Mouse (Mus musculus) v-Abl transformed pro-B cells (cell line): ENCODE results near the gene Id3.

Experiments
- in situ Hi-C, 2 experiments: fragments of 400-800 bp; cut with MboI; formaldehyde crosslinking; loops; one replicate each; pipeline ENCODE4 v1.15.1; 2025; ENCODE audit not compliant: unreplicated experiment in 2 of 2

Gene Id3

DNA sequence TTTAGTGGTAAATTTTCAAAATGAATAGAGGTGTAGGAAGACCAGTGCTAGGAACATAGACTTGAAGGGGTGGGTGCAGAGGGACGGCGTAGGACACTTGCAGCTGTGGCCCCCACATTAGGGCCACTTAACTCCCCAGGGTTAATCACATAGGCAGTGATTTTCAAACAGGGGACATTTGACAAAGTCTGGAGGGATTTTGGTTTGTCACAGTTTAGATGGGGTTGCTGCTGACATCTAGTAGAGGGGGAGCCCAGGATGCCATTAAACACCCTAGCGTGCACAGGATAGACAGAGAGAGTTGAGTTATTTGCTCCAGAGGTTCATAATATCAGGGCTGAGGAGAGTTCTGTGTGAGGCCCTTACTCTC lies 19.5 kb upstream of the Id3 start:
- in situ Hi-C loops = no loop called here

DNA sequence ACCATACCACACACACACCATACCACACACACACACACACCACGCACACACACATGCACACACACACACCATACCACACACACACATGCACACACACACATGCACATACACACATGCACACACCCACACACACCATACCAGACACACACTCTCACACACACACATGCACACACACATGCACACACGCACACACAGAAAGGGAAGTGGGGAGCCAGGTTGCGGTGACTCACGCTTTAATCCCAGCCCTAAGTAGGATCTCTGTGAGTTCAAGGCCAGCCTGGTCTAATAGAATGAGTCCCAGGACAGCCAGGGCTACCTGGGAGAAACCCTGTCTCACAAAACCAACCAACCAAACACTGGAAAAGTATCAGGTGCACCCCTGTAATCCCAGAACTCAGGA lies 18.7 kb upstream of the Id3 start:
- in situ Hi-C loops = no loop called here

DNA sequence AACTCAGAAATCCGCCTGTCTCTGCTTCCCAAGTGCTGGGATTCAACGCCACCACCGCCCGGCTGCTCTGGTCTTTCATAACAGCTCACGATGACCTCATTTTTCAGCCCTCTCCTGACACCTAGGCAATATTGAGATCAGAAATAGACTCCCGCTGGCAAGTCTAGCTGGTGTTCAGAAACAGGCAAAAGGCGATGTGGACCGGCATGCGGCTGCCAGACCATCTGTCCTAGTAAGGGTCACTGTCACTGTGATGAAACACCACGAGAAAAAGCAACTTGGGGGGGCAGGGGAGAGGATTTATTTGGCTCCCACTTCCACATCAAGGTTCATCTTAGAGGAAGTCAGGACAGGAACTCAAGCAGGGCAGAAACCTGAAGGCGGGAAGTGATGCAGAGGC lies 17.8 kb upstream of the Id3 start:
- in situ Hi-C loops = no loop called here

DNA sequence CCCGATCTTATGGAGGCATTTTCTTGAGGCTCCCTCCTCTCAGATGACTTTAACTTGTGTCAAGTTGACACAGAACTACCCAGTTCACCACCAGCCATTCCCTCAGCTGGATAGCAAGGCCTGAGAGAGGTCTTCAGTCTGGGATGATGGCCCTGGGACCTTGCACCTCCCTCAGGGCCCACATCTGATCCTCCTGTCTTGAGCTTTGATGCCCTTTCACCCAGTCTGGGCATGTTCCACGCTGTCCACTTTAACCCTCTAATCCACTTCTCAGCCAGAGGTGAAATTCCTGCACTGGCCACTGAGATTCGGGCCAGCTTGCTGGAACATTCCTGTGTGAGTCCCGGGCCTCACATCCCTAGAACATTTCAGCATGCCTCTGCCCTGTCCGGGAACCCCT lies 17.3 kb upstream of the Id3 start:
- in situ Hi-C loops = no loop called here

DNA sequence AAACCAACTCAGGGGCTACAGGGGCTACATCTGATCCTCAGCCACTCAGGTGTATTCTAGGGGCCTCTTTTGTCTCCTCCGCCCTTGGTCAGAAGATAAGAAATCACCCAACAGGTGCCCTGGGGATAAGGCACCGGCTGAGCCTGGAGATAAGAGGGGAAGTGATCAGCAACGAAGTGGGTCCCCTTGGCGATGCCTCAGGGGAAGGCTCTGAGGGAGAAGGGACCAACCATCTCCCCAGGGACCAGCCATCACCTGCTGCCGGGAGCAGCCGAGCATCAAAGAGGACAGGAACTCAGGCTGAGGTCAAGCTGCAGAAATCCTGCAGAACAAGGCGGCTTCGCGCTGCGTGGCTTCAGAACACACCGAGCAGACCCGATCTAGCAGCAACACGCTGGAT lies 15.6 kb upstream of the Id3 start:
- in situ Hi-C loops = no loop called here

DNA sequence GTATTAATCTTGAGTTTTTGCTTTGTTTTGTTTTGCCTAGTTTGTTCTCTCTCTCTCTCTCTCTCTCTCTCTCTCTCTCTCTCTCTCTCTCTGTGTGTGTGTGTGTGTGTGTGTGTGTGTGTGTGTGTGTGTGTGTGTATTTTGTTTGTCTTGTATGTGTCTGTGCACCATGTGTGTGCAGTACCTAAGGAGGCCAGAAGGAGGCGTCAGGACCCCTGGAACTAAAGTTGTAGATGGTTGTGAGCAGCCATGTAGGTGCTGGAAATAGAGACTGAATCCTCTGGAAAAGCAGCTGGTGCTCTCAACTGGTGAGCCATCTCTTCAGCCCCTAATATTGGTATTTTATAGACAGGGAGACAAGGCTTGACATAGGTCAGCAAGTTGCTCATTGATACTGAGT lies 13.5 kb upstream of the Id3 start:
- in situ Hi-C loops = no loop called here

DNA sequence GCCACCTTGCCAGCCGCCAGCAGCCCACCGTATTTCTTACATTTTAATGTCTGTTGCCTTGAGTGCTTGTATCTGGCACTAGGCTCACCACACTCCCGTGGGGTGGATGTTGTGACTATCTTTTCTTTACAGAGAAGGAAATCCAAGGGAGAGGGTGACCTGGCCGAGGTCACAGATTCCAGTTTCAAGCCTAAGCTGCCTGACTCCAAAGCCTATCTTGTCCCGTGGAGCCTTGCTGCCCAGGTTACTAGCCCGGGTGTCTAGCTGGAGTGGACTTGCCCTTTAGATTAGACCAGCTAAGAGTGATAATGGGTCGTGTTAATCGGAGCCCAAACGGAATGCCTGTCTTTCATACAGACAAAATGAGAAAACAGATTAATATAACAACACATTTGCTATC lies 9.5 kb upstream of the Id3 start:
- in situ Hi-C loops = no loop called here

DNA sequence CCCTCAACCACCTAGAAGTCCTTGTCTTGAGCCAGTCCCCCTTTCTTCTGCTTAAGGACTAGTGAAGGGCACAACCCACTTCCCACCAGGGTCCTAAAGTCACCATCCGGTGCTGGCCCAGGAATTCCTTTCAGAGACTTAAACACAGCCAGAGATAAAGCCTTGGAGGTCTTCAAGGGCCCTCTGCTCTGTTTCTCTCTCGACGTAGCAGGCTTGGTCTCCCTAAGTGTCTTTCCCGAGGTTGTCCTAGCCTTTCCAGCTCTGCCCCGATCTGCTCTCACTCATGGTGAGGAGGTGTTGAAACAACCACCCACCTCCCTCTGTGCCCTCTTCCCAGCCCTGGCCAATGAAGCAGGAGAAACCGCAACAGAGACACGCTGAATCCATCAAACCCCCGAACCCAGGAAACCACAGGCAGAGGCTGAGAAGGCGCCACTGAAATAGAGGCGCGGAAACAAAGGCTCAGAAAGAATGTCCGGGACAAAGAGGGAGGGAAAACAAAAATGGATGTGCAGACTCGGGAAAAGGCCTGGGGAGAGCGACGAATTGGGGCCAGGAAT lies 8.8 kb upstream of the Id3 start:
- in situ Hi-C loops = no loop called here

DNA sequence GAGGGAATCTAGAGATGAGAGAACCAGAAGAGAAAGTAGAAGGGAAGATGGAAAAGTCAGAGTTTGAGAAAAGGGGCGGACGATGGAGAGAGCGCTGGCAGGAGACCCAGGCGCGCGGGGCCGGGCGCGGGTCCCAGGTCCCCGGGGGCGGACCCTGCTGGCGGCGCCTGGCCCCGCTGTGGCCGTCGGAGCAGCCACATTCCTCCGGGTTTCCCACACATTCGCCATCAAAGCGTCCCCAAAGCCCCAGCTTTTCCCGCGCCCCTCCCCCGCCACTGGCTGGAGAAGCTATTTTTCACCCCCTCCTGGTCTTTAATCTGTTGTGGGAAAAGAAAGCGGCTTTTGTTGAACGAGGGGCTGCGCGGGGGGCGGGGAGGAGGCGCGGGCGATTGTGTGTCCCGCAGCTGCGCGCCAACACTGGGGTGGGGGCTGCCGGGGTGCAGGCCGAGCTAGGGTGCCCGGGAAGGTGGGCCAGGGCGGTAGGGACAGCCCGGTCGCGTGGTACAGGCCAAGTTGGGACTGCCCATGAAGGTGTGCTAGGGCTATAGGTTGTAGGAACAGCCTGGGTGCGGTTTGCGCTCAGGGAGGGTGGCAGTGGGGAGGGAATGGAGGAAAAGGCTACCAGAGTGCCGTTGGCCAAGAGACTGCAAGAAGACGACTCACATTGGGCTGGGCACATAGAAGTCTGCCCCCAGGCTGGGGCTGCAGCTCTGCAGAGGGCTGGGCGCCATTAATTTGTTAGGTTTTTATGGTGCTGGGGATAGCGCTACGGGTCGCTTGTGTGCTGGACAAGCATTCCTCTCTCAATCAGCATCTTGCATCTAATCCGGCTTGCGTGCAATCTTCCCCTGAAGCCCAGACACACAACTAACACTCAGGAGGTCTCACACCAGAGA lies 8.1 kb upstream of the Id3 start:
- in situ Hi-C loops = no loop called here

DNA sequence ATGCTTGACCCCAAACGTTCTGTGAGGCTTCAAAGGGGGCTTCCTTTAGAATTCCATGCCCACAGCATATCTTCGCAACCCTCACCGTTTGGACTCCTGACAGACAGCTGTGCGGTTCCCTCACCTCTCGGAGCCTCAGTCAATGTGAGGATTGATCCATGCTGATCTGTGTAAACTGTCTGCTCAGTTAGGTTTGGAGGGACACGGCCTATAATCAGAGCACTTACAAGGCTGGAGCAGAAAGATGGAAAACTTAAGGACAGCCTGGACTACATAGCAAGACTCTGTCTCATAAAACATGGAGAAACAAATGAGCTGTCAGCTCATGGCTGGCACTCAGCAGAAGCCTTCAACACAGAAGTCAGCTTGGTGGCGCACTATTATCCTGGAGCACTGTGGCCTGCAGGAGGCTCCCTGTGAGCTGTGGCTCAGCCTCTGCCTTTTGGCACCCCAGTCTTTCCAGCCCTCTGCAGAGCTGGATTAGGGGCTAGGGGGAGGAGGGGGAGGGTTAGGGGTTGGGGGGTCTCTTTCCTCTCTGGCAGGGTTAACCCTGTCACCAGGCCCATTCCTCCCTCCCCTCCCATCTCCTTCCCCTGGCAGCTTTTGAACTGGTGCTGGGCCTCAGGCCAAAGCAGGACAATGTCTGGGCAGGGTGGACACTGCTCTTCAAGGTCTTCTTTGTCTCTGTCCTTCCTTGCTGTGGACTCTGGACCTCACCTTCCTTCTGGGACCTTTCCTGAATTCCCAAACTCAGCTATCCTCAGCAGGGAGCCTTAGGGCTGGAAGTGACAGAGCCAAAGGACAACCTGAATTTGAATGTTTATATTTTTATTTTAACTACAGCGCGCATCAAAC lies 7.2 kb upstream of the Id3 start:
- in situ Hi-C loops = no loop called here

DNA sequence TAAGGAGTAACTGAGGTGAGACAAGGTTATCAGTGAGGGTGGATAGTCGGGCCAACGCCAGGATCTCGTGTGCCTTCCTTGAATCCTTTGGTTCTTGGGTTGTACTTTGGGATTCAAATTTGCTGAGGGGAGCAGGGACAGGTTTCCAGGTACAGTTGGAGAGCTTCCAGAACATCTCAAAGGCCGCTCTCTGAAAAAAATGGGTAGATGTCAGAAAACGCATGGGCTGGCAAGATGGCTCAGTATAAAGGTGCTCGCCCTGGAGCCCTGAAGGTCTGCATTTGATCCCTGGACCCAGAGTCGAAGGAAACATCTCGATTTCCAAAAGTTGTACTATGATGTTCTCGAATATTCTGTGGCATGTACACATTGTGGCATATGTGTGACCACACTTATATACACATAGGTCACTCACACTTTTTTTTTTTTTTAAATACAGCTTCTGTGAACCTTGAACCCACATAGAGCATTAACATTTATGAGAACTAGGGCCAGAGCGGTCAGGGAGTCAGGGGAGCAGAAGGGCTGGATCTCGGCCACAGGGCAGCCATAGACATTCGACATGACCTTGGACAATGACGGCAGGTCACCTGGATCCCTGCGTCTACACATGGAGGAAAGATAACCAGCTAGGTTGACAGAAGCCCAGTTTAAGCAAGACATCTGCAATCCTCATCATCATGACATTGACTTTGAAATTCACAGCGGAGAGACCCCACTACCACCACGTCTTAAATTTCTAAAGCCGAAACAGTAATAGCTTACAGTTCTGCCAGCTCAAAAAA lies 3.8 kb upstream of the Id3 start:
- in situ Hi-C loops = no loop called here

DNA sequence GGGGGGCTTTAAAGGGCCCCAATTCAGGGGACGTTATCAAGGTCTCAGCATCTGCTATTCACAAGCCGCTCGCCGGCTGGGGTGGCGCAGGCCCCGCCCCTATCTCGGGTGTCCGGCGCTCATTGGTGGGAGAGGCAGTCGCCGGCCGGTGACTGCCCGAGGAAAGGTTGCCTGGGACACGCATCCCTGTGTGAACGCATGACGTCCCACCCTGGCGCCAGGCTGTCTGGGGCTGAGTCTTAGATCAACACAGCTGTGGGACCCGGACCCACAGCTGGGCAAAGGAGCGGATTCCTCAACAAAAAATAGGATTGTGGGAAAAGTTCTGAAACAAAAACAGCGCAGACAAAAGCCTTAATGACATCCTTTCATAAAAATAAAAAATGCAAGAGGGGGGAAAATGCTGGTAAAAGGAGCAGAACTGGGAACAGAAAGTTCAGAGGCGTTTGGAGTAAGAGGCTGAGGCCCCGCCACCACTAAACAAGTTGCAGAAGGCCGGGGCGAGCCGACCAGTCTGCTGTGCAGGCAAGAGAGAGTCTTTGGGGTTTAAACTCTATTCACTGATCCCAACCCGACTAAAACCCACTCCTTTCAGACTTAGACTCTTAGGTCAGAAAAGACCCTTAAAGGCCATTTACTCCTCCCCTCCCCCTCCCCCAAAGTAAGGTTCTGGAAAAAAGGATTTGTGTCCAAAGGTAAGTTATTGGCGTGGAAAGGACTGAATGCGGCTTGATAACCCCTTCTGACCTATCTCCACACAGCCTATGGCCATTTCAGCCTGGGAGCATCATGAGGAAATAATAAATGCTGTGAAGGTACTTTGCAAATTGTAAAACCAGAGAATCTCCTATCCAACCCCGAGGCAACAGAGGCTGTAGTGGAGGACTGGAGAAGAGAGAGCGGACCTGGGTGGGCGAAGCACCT lies 2.7 kb upstream of the Id3 start:
- in situ Hi-C loops = no loop called here

DNA sequence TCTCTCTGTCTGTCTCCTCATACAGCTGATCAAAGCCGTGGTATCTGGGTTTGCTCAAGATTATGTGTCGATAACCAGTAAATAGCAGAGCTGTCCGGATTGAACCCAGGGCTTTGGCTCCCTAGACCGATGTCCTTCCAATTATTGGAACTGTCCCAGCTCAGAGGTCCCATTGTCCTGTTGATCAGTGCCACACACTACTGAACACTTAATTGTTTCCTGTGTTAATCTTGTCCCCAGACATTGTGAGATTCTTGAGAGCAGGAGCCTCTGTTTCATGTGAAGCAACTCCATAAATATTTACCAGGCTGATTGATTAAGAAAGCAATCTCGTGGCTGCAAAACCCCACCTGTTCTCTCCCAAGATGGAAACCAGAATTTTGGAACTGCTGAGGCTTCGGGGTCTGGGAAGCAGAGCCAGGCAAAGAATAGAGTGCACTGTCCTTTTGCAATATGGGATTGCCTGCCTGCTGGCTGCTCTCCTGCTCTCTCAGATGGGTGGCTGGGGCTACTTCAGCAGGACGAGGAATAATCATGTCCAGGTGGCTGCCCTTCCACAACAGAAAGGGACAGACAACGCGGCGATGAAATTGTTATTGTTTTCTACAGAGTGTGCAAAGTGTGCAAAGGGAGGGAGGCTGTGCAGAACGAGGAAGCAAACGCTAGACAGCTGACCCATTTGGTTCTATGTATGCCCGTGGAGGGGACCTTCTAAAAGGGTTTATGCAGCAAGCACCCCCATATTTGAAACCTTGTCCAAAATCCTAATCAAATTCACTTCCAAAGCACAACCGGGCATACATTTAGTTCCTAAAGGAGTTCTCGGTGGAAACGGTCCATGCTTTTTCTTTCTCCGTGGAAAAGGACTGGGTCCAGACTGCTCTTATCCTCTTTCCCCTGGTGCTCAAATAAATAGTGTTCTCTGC lies 767 bp upstream of the Id3 start:
- in situ Hi-C loops = no loop called here

DNA sequence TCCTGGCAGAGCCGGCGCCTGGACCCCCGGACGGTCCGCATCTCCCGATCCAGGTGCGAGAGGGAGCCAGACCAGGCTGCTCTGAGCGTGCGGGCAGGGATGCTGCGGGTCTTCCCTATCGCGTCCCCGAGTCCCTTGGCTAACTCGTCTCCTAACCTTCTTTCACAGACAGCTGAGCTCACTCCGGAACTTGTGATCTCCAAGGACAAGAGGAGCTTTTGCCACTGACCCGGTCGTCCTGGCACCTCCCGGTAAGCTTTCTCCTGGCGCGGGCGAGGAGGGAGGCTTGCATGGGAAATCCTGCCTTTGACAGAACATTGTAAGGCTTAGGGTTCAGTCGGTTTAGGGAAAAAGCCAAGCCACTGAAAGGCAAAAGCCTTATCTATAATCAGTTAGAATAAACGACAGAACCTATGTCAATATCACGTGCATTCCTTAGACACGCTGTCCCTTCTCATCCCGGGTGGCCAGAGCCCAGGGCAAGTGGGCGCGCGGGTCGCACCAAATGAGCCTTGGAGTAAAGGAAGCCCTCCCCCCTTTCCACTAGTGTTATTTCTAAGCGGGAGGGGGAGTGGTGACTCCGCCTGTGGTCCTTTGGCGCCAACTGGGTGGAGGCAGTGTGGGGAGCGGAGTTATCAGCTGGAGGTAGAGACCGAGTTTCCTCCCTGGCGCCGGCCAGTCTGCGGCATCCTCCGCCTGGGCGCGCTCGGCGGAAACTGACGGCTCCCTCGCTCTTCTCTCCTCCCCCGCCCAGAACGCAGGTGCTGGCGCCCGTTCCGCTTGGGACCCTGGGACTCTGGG lies 1.0 kb downstream of the Id3 start:
- in situ Hi-C loops = no loop called here

DNA sequence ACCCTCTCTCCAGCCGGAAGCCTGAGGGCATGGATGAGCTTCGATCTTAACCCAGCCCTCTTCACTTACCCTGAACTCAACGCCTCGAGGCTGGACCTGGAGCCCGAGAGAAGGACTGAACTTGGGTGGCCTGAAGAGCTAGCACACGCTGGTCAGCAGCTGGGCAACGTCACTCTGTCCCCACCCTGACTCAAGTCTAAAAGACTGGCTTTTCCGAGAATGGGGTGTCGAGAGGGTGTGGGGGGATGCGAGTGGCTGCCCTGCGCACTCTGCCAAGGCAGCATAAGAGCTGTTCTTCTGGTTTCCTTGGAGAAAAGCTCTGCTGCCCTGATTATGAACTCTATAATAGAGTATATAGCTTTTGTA lies 1.6 kb downstream of the Id3 start:
- in situ Hi-C loops = loop anchor here (5.0 kb wide), 1 partner anchor 73 kb away; no protein-coding TSS in a partner anchor

DNA sequence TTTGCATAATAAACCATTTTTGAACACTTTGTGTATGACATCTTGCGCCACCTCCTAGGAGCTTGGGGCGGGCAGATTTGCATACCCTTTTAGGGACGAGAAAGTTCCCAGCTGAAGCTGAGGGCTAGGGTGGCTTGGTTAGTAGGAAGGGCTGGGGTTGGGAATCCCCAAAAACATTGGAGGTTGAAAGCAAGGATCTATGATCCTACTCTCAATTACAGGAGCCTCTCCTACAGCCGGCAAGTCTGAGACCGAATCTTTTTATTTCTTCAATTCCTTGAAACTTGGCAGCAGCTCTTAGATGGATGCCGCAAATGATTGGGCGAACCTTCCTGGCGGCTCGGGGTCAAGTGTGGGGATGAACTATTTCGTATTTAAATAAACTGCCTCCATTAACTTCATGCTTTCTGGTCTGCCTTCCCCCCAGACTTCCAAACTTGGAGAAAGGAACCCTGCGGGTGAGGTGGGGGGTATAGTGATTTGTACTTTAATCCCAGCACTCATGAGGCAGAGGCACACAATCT lies 2.1 kb downstream of the Id3 start:
- in situ Hi-C loops = loop anchor here (5.0 kb wide), 1 partner anchor 73 kb away; no protein-coding TSS in a partner anchor

DNA sequence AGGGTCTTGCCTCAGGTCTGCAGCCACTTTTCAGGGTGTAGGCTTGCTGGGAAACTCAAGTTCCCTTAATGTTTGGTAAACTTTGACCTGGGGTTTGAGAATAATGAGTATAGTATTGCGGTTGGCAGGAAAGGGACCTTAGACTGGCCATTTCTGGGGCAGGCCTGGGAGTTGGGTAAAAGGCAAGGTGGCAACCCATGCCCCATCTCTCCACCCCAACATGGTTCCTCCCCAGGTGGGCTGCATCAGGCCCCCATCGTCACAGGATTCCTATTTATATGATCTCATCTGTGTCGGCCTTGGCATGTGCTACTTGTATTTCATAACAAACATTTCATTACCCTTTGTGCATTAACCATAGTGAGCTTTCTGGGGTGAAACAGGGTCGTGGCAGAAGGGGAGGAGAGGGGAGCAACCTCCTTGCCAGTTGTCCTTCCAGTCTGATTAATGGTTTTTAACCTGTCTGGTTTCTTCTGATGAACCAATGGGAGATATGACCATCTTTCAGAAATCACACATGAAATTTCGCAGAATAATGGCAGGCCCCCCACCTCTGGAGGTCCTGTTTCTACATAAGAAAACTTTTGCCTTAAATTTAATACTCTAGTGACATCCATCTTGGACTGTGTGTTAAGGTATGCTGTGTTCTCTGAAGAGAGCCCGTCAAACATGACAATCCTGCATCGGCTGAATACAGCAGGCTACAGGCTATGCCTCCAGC lies 2.9 kb downstream of the Id3 start:
- in situ Hi-C loops = loop anchor here (5.0 kb wide), 1 partner anchor 74 kb away; no protein-coding TSS in a partner anchor
